16 mouse cellular contexts compared by ENCODE assay signal in genomic region chr9:58874354-58874753, GRCm38 (mm10). TPM values are rescaled to one million over a fixed set of nuclear protein-coding genes. Genes with fewer than 3 reads are reported as not detected.
DNase-seq lines count a peak whose midpoint lies in the region; ATAC-seq lines count a peak whose summit lies in the region.
"Had no signal": no experiment of that assay in that cellular context is flagged by ENCODE, and none has a peak within 500 bp of the region (broad histone marks: within the 10 kb centered on the region; RNA-seq: fewer than 3 reads in every experiment).

No protein-coding gene starts in this region.

- H3K4me1 ChIP-seq in forebrain, embryonic 14.5 days (ENCODE audit: control insufficient read depth, insufficient read depth, low read length): no peaks in the 10 kb centered on the region
- no peaks in the 10 kb centered on the region for H3K4me1 ChIP-seq in forebrain, embryonic 15.5 days
- H3K4me1 ChIP-seq in hindbrain, embryonic 15.5 days (replicated peaks): no peaks in the 10 kb centered on the region
- H3K4me1 ChIP-seq in hindbrain, embryonic 14.5 days (replicated peaks; ENCODE audit: control insufficient read depth, insufficient read depth, low read length): no peaks in the 10 kb centered on the region
- H3K4me1 ChIP-seq in midbrain, embryonic 16.5 days (ENCODE audit: control insufficient read depth, insufficient read depth, low read length): no peaks in the 10 kb centered on the region
- no peaks in the 10 kb centered on the region for H3K4me1 ChIP-seq in midbrain, embryonic 10.5 days
- H3K4me1 ChIP-seq: embryonic facial prominence, embryonic 13.5 days; embryonic facial prominence, embryonic 15.5 days; forebrain, embryonic 10.5 days; forebrain, embryonic 12.5 days had no signal

- DNase-seq in forebrain, embryonic 14.5 days (ENCODE audit: low spot score): no peak
- no peak for DNase-seq in hindbrain, embryonic 14.5 days (ENCODE audit: low spot score)
- no peak for DNase-seq in midbrain, embryonic 10.5 days (ENCODE audit: low spot score)
- DNase-seq in R1 (ENCODE audit: low read depth, low spot score): peak; percentile 14

- H3K4me2 ChIP-seq in forebrain, embryonic 14.5 days (ENCODE audit: low read length): no peak overlapping the region
- no peak overlapping the region for H3K4me2 ChIP-seq in forebrain, embryonic 15.5 days (replicated peaks)
- no peak overlapping the region for H3K4me2 ChIP-seq in hindbrain, embryonic 15.5 days
- H3K4me2 ChIP-seq in hindbrain, embryonic 14.5 days (replicated peaks): no peak overlapping the region
- no peak overlapping the region for H3K4me2 ChIP-seq in midbrain, embryonic 16.5 days (ENCODE audit: low read length)
- H3K4me2 ChIP-seq: embryonic facial prominence, embryonic 13.5 days; embryonic facial prominence, embryonic 15.5 days; forebrain, embryonic 12.5 days had no signal

- no peaks in the 10 kb centered on the region for H3K27me3 ChIP-seq in forebrain, embryonic 14.5 days (replicated peaks; ENCODE audit: control insufficient read depth, insufficient read depth, low read length)
- no peaks in the 10 kb centered on the region for H3K27me3 ChIP-seq in forebrain, embryonic 15.5 days
- H3K27me3 ChIP-seq in hindbrain, embryonic 15.5 days: no peaks in the 10 kb centered on the region
- no peaks in the 10 kb centered on the region for H3K27me3 ChIP-seq in hindbrain, embryonic 14.5 days (ENCODE audit: control insufficient read depth, insufficient read depth, low read length)
- H3K27me3 ChIP-seq in midbrain, embryonic 16.5 days (ENCODE audit: control insufficient read depth, insufficient read depth, low read depth, low read length): no peaks in the 10 kb centered on the region
- no peaks in the 10 kb centered on the region for H3K27me3 ChIP-seq in midbrain, embryonic 10.5 days (ENCODE audit: low read depth, poor library complexity, severe bottlenecking)
- H3K27me3 ChIP-seq: CH12.LX; embryonic facial prominence, embryonic 13.5 days; embryonic facial prominence, embryonic 15.5 days; forebrain, embryonic 12.5 days; Patski had no signal

- peak; percentile 2; the same call in 1 of the 2 replicates for ATAC-seq in forebrain, embryonic 14.5 days
- ATAC-seq in forebrain, embryonic 15.5 days (replicated peaks): no peak
- 0 out of 2 replicates have a peak, but pooled peaks have one; percentile 38 for ATAC-seq in hindbrain, embryonic 15.5 days (ENCODE audit: low FRiP score, low read depth)
- ATAC-seq in hindbrain, embryonic 14.5 days (ENCODE audit: low FRiP score): no peak
- peak; percentile 64; the same call in 1 of the 2 replicates for ATAC-seq in midbrain, embryonic 16.5 days
- ATAC-seq: CD4-positive, CD25-positive, alpha-beta regulatory T cell, adult 4 months; Patski had no signal

- no peak overlapping the region for H3K9ac ChIP-seq in forebrain, embryonic 14.5 days (ENCODE audit: low read length)
- no peak overlapping the region for H3K9ac ChIP-seq in forebrain, embryonic 15.5 days (replicated peaks)
- no peak overlapping the region for H3K9ac ChIP-seq in hindbrain, embryonic 15.5 days
- H3K9ac ChIP-seq in hindbrain, embryonic 14.5 days: no peak overlapping the region
- no peak overlapping the region for H3K9ac ChIP-seq in midbrain, embryonic 16.5 days (ENCODE audit: low read depth, low read length)
- H3K9ac ChIP-seq: embryonic facial prominence, embryonic 13.5 days; embryonic facial prominence, embryonic 15.5 days; forebrain, embryonic 12.5 days had no signal

- WGBS in forebrain, embryonic 14.5 days: 93% methylated on average over 4 of the region's 4 CpGs
- 86% methylated on average over 4 of the region's 4 CpGs for WGBS in forebrain, embryonic 15.5 days
- WGBS in hindbrain, embryonic 15.5 days: 86% methylated on average over 4 of the region's 4 CpGs
- 85% methylated on average over 4 of the region's 4 CpGs for WGBS in hindbrain, embryonic 14.5 days
- WGBS in midbrain, embryonic 16.5 days: 89% methylated on average over 4 of the region's 4 CpGs
- 87% methylated on average over 4 of the region's 4 CpGs for WGBS in midbrain, embryonic 10.5 days

- H3K36me3 ChIP-seq in forebrain, embryonic 14.5 days (ENCODE audit: control insufficient read depth, insufficient read depth, low read length): peaks cover 52% of the 10 kb centered on the region
- peaks cover 36% of the 10 kb centered on the region for H3K36me3 ChIP-seq in forebrain, embryonic 15.5 days
- H3K36me3 ChIP-seq in hindbrain, embryonic 15.5 days: peaks cover 34% of the 10 kb centered on the region
- H3K36me3 ChIP-seq in hindbrain, embryonic 14.5 days (replicated peaks; ENCODE audit: control insufficient read depth, insufficient read depth): peaks cover 46% of the 10 kb centered on the region
- peaks cover 13% of the 10 kb centered on the region for H3K36me3 ChIP-seq in midbrain, embryonic 16.5 days (ENCODE audit: control insufficient read depth, insufficient read depth, low read length)
- H3K36me3 ChIP-seq in midbrain, embryonic 10.5 days: peaks cover 59% of the 10 kb centered on the region
- H3K36me3 ChIP-seq: G1E had no signal

- H3K27ac ChIP-seq in forebrain, embryonic 14.5 days (ENCODE audit: low read depth, low read length): no peak overlapping the region
- no peak overlapping the region for H3K27ac ChIP-seq in forebrain, embryonic 15.5 days (replicated peaks)
- H3K27ac ChIP-seq in hindbrain, embryonic 15.5 days (replicated peaks): no peak overlapping the region
- H3K27ac ChIP-seq in hindbrain, embryonic 14.5 days: no peak overlapping the region
- H3K27ac ChIP-seq in midbrain, embryonic 16.5 days (ENCODE audit: low read length): no peak overlapping the region
- H3K27ac ChIP-seq in midbrain, embryonic 10.5 days (replicated peaks): no peak overlapping the region
- H3K27ac ChIP-seq: embryonic facial prominence, embryonic 13.5 days; embryonic facial prominence, embryonic 15.5 days; forebrain, embryonic 10.5 days; forebrain, embryonic 12.5 days had no signal

- H3K4me3 ChIP-seq in forebrain, embryonic 14.5 days (ENCODE audit: low read depth, low read length): no peak overlapping the region
- no peak overlapping the region for H3K4me3 ChIP-seq in forebrain, embryonic 15.5 days
- no peak overlapping the region for H3K4me3 ChIP-seq in hindbrain, embryonic 15.5 days
- no peak overlapping the region for H3K4me3 ChIP-seq in hindbrain, embryonic 14.5 days (replicated peaks; ENCODE audit: low read length)
- no peak overlapping the region for H3K4me3 ChIP-seq in midbrain, embryonic 16.5 days (ENCODE audit: low read depth, low read length)
- H3K4me3 ChIP-seq in midbrain, embryonic 10.5 days: no peak overlapping the region
- H3K4me3 ChIP-seq: embryonic facial prominence, embryonic 13.5 days; embryonic facial prominence, embryonic 15.5 days; erythroblast, embryonic 14.5 days; forebrain, embryonic 10.5 days; forebrain, embryonic 12.5 days had no signal

- no peaks in the 10 kb centered on the region for H3K9me3 ChIP-seq in forebrain, embryonic 14.5 days (replicated peaks; ENCODE audit: control insufficient read depth, low read length)
- H3K9me3 ChIP-seq in forebrain, embryonic 15.5 days: no peaks in the 10 kb centered on the region
- no peaks in the 10 kb centered on the region for H3K9me3 ChIP-seq in hindbrain, embryonic 15.5 days
- H3K9me3 ChIP-seq in hindbrain, embryonic 14.5 days (ENCODE audit: control insufficient read depth, low read length): no peaks in the 10 kb centered on the region
- H3K9me3 ChIP-seq in midbrain, embryonic 16.5 days (replicated peaks; ENCODE audit: control insufficient read depth, low read length, poor library complexity, severe bottlenecking): no peaks in the 10 kb centered on the region
- no peaks in the 10 kb centered on the region for H3K9me3 ChIP-seq in midbrain, embryonic 10.5 days (replicated peaks)
- H3K9me3 ChIP-seq: embryonic facial prominence, embryonic 13.5 days; embryonic facial prominence, embryonic 15.5 days; forebrain, embryonic 10.5 days; forebrain, embryonic 12.5 days; G1E had no signal

RNA-seq across cellular contexts. Expression of gene Hcn4, which starts 51.1 kb away (rescaled TPM):
- 2.6 and 3.0 TPM in 2 replicates for polyA plus RNA-seq in forebrain, embryonic 14.5 days (2014; fragmentation: Nextera tagmentation; extraction: Ambion mirVana)
- 2.6 TPM in 2 replicates for polyA plus RNA-seq in forebrain, embryonic 15.5 days (2015; fragmentation: Nextera tagmentation; extraction: Ambion mirVana)
- 3.8 and 4.3 TPM in 2 replicates for polyA plus RNA-seq in hindbrain, embryonic 15.5 days (2015; fragmentation: Nextera tagmentation; extraction: Ambion mirVana)
- polyA plus RNA-seq in hindbrain, embryonic 14.5 days (2014; fragmentation: Nextera tagmentation; extraction: Ambion mirVana): 4.9 and 6.2 TPM in 2 replicates
- 3.0 and 3.5 TPM in 2 replicates for polyA plus RNA-seq in midbrain, embryonic 16.5 days (2015; fragmentation: Nextera tagmentation; extraction: Ambion mirVana)
- 0.42 and 0.65 TPM in 2 replicates for polyA plus RNA-seq in midbrain, embryonic 10.5 days (2016; fragmentation: Nextera tagmentation; extraction: Ambion mirVana)
- polyA plus RNA-seq: CD4-positive, CD25-positive, alpha-beta regulatory T cell, adult 4 months; erythroblast, embryonic 14.5 days; G1E had no signal

Comparison
In these comparisons a context has a peak if more than half of its experiments do, and no peak if none do; other contexts are left out.
1. ATAC-seq: peak in forebrain, embryonic 14.5 days (single experiment), hindbrain, embryonic 15.5 days (single experiment) and midbrain, embryonic 16.5 days (single experiment); none in forebrain, embryonic 15.5 days (single experiment) and hindbrain, embryonic 14.5 days (single experiment).